Mouse (Mus musculus) embryo, embryonic 11 days (tissue): ENCODE data around the gene Wfdc6a.

Experiments used
- DNase-seq: peaks from one replicate; pipeline ENCODE4 v3.0.0-alpha.2; 2015

The Wfdc6a gene

DNA sequence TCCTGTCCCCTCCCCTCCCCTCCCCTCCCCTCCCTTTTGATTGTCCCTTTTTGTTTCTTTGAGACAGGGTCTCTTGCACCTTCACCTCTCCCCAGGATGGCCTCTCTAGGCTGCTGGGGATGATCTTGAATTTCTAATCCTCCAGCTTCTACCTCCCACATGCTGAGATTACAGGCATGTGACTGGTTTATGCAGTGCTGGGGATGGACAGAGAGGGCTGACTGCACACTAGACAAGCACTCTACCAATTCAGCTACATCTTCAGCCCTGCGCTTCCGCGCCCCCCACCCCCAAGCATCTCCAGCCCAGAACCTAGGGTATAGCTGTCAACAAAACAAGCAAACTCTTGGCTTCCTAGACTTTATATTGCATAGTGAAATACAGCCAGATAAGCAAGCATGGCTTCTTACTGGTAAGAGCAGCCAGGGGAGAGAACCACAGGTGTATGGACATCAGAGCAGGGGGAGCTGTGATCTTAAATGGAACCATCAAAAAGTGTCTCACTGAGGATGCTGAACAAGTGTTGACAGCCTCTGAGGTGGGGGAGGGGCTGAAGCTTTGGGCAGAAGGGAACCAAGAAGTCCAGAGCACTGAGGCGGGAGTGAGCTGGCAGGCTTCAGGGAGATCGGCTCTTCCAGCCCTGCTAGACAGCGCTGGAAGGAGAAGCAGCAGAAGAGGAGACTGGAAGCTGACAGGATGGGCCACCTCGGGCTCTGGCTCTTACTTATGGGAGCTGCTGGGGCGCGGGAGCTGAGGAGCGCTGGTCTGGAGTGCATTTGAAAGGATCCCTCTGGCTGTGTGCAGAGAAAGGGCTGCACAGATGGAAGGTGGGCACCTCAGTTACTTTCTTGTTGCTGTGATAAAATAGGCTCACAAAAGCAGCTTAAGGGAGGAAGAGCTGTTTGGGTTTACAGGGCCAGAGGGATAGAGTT, 35.0 kb downstream of the Wfdc6a start:
- DNase-seq, result peak; percentile 29

DNA sequence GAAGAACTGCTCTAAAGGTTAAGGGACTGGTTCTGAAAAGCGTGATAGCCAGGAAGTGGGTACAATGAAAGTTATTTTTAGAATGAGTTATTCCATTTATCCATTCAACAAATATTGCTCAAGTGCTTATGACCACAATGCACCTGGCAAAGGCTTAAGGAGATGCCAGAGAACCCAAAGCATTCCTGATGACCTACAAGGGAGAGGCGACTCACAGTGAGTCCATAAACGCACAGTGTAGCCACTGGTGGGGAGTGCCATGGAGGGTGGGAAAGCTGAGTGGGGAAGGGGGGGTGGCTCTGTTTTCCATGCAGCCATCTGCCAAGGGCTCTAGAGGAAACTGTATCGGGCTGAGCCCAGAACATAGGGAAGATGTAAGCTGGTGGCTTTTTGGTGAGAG, 35.9 kb downstream of the Wfdc6a start:
- DNase-seq, result no peak

DNA sequence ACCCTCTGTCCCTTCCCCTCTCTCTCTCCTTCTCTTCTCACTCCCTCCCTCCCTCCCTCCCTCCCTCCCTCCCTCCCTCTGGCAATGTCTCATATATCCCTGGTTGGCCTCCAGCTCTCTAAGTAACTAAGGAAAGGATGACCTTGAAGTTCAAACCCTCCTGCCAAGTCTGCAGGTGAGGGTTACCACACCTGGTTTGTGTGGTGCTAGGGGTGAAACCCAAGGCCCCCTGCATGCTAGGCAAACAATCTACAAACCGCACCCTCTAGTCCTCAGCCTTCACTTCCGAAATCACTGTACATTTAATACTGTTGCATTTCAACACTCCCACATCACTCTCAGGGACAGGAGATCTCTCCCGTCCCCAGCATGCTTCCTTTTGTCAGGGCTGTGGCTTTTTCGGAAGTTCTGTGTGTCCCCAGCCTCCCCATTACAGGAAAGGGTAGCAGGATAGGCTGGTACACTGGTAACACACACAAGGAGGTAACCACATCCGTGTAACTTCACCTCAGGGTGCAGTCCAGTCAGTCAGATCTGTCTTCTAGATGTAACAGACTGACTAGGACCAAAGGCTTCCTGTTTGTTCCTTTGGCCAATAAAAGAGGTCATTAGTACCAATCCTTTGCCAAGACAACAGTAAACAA, 40.7 kb downstream of the Wfdc6a start:
- DNase-seq, result no peak

DNA sequence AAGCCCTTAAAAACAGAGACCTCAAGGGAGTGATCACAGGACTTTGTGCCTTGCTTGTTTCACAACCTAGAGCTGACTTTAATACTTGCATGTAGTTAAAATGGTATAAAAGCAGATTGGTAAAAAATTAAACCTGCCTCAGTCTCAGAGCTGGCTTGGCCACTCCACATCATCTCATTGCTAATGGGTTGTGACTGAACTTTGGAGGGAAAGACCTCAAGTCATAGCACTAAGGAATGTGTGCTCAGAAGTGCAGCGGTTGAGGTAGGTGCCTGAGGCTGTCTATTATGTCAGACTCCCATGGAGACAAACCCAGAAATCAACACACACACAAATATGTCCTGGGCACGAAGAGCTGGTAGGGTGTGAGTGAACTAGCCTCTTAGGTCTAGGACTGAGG, 41.5 kb downstream of the Wfdc6a start:
- no peak for DNase-seq

DNA sequence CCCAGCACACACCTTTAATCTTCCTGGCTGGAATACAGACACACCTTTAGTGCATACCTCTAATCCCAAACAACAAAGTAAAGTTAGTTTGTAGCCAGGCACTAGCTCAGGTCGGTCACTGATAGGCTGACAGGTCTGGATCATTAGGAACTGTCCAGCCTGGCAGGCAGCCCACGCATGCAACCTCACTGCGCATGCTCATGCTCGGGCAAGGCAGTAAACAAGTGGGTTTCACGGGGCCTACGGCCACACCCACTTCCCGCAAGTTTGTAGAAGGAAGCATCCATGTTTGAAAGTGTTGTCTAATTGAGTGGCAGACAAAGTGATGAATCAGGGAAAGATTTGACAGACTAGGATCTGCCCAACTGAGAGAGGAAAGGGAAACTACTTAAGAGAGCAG, 42.6 kb downstream of the Wfdc6a start:
- DNase-seq, result no peak

DNA sequence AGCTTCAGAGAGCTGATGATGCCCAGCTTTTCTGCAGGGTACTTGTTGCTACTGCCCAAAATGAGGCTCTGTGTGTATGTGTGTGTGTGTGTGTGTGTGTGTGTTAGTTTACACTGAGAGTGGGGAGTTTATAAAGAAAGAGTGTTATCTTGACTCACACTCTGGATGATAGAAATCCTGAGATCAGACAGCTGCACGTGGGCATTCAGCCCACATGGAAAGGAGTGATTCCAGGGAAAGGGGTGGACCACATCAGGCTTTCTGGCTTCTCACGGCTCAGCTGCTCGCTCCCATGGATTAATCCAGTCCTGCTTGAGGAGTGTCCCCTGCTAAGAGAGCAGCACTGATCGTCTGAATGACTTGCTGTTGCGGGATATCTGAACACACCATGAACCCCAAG, 43.1 kb downstream of the Wfdc6a start:
- DNase-seq, result no peak

DNA sequence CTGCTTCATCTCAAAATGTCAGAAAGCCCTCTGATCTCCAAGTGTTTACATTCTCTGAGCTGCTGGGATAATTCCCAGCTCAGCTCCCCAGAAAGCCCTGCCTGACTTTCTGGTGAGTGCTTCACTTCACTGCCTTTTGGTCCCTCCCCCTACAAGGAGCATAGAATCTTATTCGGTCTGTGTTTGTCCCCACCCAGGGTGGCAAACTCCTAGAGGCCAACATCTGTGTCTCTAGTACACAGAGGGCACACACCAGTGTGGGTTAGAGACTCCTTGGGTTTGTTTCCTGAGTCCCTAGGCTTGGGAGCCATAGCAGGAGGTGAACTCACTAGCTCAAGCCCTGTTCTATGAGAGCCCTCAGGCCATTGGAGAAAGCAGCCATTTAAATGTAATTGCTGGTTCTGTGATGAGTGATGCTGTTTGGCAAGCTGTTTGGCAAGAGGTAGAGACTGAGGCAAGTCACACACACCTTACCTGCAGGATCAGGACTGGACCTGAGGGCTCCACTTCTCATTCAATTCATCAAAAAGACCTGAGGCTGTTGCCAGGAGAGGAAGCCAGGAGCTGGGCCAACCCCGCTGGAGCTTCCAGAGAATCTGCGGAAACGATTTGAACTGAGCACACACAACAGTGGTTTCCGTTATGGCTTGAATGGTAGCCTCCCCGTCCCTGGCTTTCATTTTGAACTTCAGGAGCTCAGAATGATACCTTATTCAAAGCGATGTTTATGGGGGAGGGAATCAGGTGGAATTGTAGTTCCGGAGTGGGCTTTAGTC, 44.4 kb downstream of the Wfdc6a start:
- no peak for DNase-seq

DNA sequence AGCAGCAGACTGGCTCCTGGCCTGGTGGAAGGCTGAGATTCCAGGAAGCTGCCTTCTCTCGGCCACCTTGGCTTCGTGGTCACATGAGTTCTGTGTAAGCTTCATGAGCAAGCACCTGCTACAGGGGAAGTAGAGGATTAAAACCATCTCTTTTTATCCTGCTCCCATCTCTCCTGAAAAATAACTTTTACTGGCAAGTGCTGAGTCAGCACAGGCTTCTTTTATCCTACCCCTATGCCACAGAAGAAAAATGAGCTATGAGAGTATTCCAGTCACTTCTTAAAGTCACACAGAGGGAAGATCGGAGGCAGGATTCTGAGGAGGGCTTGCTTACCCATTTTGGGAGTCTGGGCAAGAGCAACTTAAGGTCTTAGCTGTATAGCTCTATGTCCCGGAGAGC, 48.2 kb downstream of the Wfdc6a start:
- DNase-seq, result no peak

DNA sequence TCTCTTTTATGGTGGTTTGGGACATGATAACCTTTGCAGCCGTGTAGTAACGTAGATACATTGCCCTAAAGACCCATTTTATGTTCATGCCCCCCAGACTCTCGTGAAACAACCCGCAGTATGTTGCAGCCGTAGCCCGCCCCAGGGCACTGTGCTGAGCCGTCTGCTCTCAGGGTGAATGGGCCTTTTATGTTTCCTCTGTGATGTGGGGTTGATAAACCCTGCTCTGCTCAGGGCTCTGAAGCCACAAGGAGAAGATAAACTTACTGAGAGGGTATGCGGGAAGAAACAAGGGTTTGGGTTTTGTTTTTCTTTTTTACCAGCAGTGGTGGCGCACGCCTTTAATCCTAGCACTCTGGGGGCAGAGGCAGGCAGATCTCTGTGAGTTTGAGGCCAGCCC, 50.9 kb downstream of the Wfdc6a start:
- DNase-seq, result no peak

DNA sequence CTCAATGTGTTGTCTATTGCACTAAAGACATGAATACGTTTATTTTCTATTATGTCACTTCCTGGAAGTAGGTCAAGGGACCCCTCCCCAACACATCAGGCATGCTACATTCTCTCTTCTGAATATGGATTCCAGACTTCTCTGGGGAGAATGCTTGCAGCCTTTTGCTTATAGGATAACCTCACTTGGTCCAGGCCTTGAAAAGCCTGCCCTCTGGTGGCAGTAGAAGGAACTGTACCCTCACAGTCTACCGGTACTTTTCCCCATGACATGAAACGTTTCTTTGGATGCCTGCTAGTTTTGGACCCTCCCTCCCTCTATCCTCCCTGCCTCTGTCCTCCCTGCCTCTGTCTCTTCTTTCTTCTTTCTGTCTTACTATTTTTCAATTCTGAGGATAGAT, 54.1 kb downstream of the Wfdc6a start:
- peak; percentile 66 for DNase-seq
